In genomic region chr14:31781309-31782049, GRCm38 (mm10) we compare ENCODE assay signal across 8 mouse cellular contexts. TPM values are rescaled to one million over a fixed set of nuclear protein-coding genes. Genes with fewer than 3 reads are reported as not detected.
DNase-seq lines count a peak whose midpoint lies in the region; ATAC-seq lines count a peak whose summit lies in the region.

No protein-coding gene starts in this region.

- peak overlapping the region; percentile 68 for H3K9ac ChIP-seq in hindbrain, embryonic 13.5 days

- peak overlapping the region; percentile 90 for H3K27ac ChIP-seq in hindbrain, embryonic 13.5 days
- H3K27ac ChIP-seq in macrophage, result peak overlapping the region; percentile 97

- no peak for ATAC-seq in hindbrain, embryonic 13.5 days (ENCODE audit: low FRiP score)

- no peaks in the 10 kb centered on the region for H3K27me3 ChIP-seq in hindbrain, embryonic 13.5 days

- peak; percentile 31 for DNase-seq in kidney, adult 18-20 months
- no peak for DNase-seq in kidney, adult 11 months
- DNase-seq in cerebellum, postnatal 10 days, result peak; percentile 46 to 59
- DNase-seq in frontal cortex, adult 2 months (ENCODE audit: extremely low spot score in 1 of 2, low spot score in 1 of 2), result peak; percentile 42 to 72
- peak; percentile 44 to 61 for DNase-seq in left cerebral cortex, adult 18-20 months (ENCODE audit: low spot score in 2 of 2)
- peak; percentile 59 for DNase-seq in right cerebral cortex, postnatal 25 days

- peak overlapping the region; percentile 36 for H3K4me3 ChIP-seq in hindbrain, embryonic 13.5 days
- H3K4me3 ChIP-seq in macrophage (ENCODE audit: inconsistent target), result peak overlapping the region; percentile 72

- no peaks in the 10 kb centered on the region for H3K36me3 ChIP-seq in hindbrain, embryonic 13.5 days
- H3K36me3 ChIP-seq in macrophage (ENCODE audit: inconsistent target), result no peaks in the 10 kb centered on the region

- WGBS in hindbrain, embryonic 13.5 days, result 14% methylated on average over 11 of the region's 11 CpGs
- WGBS in macrophage (ENCODE audit: missing documents), result 2% methylated on average over 11 of the region's 11 CpGs

- H3K4me1 ChIP-seq in hindbrain, embryonic 13.5 days (replicated peaks), result peaks cover 25% of the 10 kb centered on the region

- peak overlapping the region; percentile 55 for H3K4me2 ChIP-seq in hindbrain, embryonic 13.5 days

- H3K79me2 ChIP-seq in macrophage (ENCODE audit: inconsistent target), result peaks cover 42% of the 10 kb centered on the region

- H3K9me3 ChIP-seq in hindbrain, embryonic 13.5 days, result no peaks in the 10 kb centered on the region

RNA-seq across cellular contexts. Expression of gene Ankrd28, which starts 49.0 kb away (rescaled TPM):
- polyA plus RNA-seq in frontal cortex, adult 2 months (2012; rRNA removed), result 25.5 and 28.9 TPM in 2 replicates
- polyA plus RNA-seq in hindbrain, embryonic 13.5 days (2015; fragmentation: Nextera tagmentation; extraction: Ambion mirVana), result 7.8 and 8.5 TPM in 2 replicates
- total RNA-seq in left cerebral cortex, adult 18-20 months (2021), result 10 to 100 TPM; 47.4 to 53.5 TPM
- 100 to 1,000 TPM in 23 of 26 experiments, 10 to 100 TPM in 3; 46.0 to 707 (median 189) TPM for total RNA-seq in macrophage (2018; cell fraction: chromatin; rRNA removed)
- 10 to 100 TPM; 18.8 to 67.5 (median 31.5) TPM for total RNA-seq in macrophage (2018; cell fraction: cytosol; rRNA removed)
- total RNA-seq in macrophage (2018; cell fraction: nucleus; rRNA removed), result 100 to 1,000 TPM in 16 of 26 experiments, 10 to 100 TPM in 10; 36.8 to 315 (median 121) TPM
- 20.1 to 31.8 TPM (median 23.4 TPM) in 3 replicates for polyA plus RNA-seq in macrophage (2018)
